Mouse (Mus musculus): ENCODE data around the gene Hoxb3. TPM values are rescaled to one million over a fixed set of nuclear protein-coding genes. Genes with fewer than 3 reads are reported as not detected.

Gene Hoxb3
- total RNA-seq, 2 experiments from 2014 or later = 0.43 to 0.78 TPM

GRCm38 (mm10) chr11:96288455-96289221 lies 34.5 kb upstream of the Hoxb3 start:
- no peak for DNase-seq

- DNase-seq = no peak
Observed at GRCm38 (mm10) chr11:96289293-96289692, 33.8 kb upstream of the Hoxb3 start.

GRCm38 (mm10) chr11:96289837-96290236 lies 33.3 kb upstream of the Hoxb3 start:
- DNase-seq = no peak

GRCm38 (mm10) chr11:96290705-96291355 lies 32.3 kb upstream of the Hoxb3 start:
- no peak for DNase-seq

GRCm38 (mm10) chr11:96291681-96292564 lies 31.2 kb upstream of the Hoxb3 start, which contains the start of gene Hoxb6:
Gene Hoxb6 (plus strand): TSS chr11:96292476.
- DNase-seq = no peak

- no peak for DNase-seq
Observed at GRCm38 (mm10) chr11:96292565-96293301, 30.4 kb upstream of the Hoxb3 start.

GRCm38 (mm10) chr11:96293302-96293921 lies 29.7 kb upstream of the Hoxb3 start:
- no peak for DNase-seq

- no peak for DNase-seq
Observed at GRCm38 (mm10) chr11:96294245-96295091, 28.7 kb upstream of the Hoxb3 start.

- DNase-seq = no peak
Observed at GRCm38 (mm10) chr11:96295092-96295835, 27.9 kb upstream of the Hoxb3 start.

- no peak for DNase-seq
Observed at GRCm38 (mm10) chr11:96296997-96297396, 26.1 kb upstream of the Hoxb3 start.

GRCm38 (mm10) chr11:96297428-96297827 lies 25.7 kb upstream of the Hoxb3 start:
- no peak for DNase-seq

- DNase-seq = no peak
Observed at GRCm38 (mm10) chr11:96297968-96298635, 25.0 kb upstream of the Hoxb3 start.

GRCm38 (mm10) chr11:96298895-96299667 lies 24.0 kb upstream of the Hoxb3 start:
- DNase-seq = no peak

- DNase-seq = no peak
Observed at GRCm38 (mm10) chr11:96299781-96300180, 23.3 kb upstream of the Hoxb3 start.

- no peak for DNase-seq
Observed at GRCm38 (mm10) chr11:96300354-96301063, 22.6 kb upstream of the Hoxb3 start.

- DNase-seq = no peak
Observed at GRCm38 (mm10) chr11:96301064-96301431, 22.1 kb upstream of the Hoxb3 start.

- no peak for DNase-seq
Observed at GRCm38 (mm10) chr11:96301837-96302236, 21.3 kb upstream of the Hoxb3 start.

All from gastrocnemius, postnatal 25 days (tissue).